Mouse (Mus musculus) lung, postnatal 0 days (tissue): ENCODE data around the gene Acvr1c. TPM values are rescaled to one million over a fixed set of nuclear protein-coding genes. Genes with fewer than 3 reads are reported as not detected.

Source experiments
- ATAC-seq: fragments of 200-750 bp; cut with Nextera tagmentation; 2 replicates; pipeline ENCODE4 v1.8.0; 2017; ENCODE audit warnings: moderate library complexity
- DNase-seq: peaks from one replicate; pipeline ENCODE4 v3.0.0-alpha.2; 2016; ENCODE audit warnings: low spot score
- H3K27ac ChIP-seq: fragments of 300-500 bp; sonication (generic); 2 replicates; pipeline ENCODE4 v1.5.1; 2014; ENCODE audit warnings: antibody characterized with exemption, mild to moderate bottlenecking, low read length, mixed read lengths
- H3K27me3 ChIP-seq: fragments of 300-500 bp; sonication (generic); replicated peaks from 2 replicates; pipeline ENCODE4 v1.6.1; 2014; ENCODE audit warnings: low read length, mixed read lengths; ENCODE audit not compliant: insufficient read depth
- H3K36me3 ChIP-seq: fragments of 300-500 bp; sonication (generic); 2 replicates; pipeline ENCODE4 v1.6.1; 2014; ENCODE audit warnings: low read length, mixed read lengths; ENCODE audit not compliant: insufficient read depth
- H3K4me1 ChIP-seq: fragments of 300-500 bp; sonication (generic); 2 replicates; pipeline ENCODE4 v1.6.1; 2014; ENCODE audit warnings: antibody characterized with exemption, low read depth, low read length, mixed read lengths; ENCODE audit not compliant: insufficient read depth
- H3K4me2 ChIP-seq: fragments of 300-500 bp; sonication (generic); replicated peaks from 2 replicates; pipeline ENCODE4 v1.6.1; 2014; ENCODE audit warnings: low read depth, mild to moderate bottlenecking, low read length, moderate library complexity, mixed read lengths
- H3K4me3 ChIP-seq: fragments of 300-500 bp; sonication (generic); 2 replicates; pipeline ENCODE4 v1.5.1; 2014; ENCODE audit warnings: low read depth, low read length
- H3K9ac ChIP-seq: fragments of 300-500 bp; sonication (generic); replicated peaks from 2 replicates; pipeline ENCODE4 v1.6.1; 2014; ENCODE audit warnings: low read depth, mild to moderate bottlenecking
- H3K9me3 ChIP-seq: fragments of 300-500 bp; sonication (generic); 2 replicates; pipeline ENCODE4 v1.6.1; 2016; ENCODE audit warnings: low read length, mixed read lengths
- CTCF ChIP-seq: IDR thresholded peaks from 2 replicates; pipeline ENCODE4 v1.5.1; 2016; ENCODE audit warnings: antibody characterized with exemption, mild to moderate bottlenecking
- EP300 ChIP-seq: IDR thresholded peaks from 2 replicates; pipeline ENCODE4 v1.6.1; 2016; ENCODE audit warnings: antibody characterized with exemption, mild to moderate bottlenecking, control low read depth
- WGBS: fragments of 180-500 bp; shearing (Covaris S2); extraction: QIAGEN DNeasy Blood & Tissue Kit; methylation state at CpG from one replicate; pipeline ENCODE4 v1.1.7; 2014; 5-methylcytosine and 5-hydroxymethylcytosine counted together
- polyA plus RNA-seq: library from polyadenylated mRNA; unstranded; fragments of >200 nt; fragmentation: Nextera tagmentation; extraction: Ambion mirVana; gene quantifications from 2 replicates; pipeline ENCODE4 v1.2.1, GENCODE M21; 2015

Gene Acvr1c
- polyA plus RNA-seq, 1 experiment from 2014 or later: 0.23 TPM

DNA sequence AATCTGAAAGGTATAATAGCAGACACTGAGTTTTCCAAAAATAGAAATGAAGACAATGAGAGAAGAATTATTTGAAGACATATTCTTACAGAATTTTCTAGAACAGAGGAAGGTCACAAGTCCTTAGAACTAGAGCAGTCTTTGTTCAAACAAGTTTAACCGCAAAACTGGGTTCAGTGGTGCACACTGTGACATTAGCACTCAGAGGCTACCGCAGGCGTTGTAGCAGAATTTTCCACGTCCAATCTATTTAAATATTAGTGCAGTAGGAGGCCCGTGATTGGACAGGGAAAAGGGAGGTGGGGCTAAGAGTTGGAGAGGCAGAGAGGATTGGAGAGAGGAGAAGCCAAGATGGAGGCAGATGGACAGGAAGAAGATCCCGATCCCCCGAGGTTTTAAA, 81.2 kb downstream of the Acvr1c start:
- Histone ChIP-seq H3K9me3 (no peaks in the 10 kb centered on the region), H3K27ac (no peak overlapping the region), H3K36me3 (no peaks in the 10 kb centered on the region), H3K4me3 (no peak overlapping the region), H3K9ac (no peak overlapping the region), H3K27me3 (no peaks in the 10 kb centered on the region), H3K4me1 (no peaks in the 10 kb centered on the region), H3K4me2 (no peak overlapping the region)
- DNase-seq: no peak
- ATAC-seq: no peak
- 80% methylated on average over 7 of the region's 7 CpGs for WGBS
- no peak for TF ChIP-seq EP300
- no peak for TF ChIP-seq CTCF

DNA sequence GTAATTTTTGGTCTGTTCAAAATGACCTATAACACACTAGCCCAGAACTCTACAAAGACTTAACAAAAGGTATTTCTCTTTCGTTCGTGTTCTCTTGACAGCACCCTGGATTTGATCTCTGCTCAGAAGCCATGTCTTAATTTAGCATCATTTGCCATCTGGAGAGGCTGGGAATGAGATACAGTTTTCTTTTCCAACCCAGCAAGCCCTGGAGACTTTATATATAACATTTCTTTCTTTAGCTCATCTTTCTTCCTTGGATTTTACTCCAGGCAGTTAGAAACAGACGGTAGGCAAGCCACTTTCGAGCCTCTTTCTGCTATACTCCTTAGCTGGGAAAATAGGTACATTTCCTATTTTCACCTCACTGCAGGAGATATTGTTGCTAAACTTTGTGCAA, 117.1 kb downstream of the Acvr1c start:
- no peaks in the 10 kb centered on the region for H3K9me3 ChIP-seq
- no peaks in the 10 kb centered on the region for H3K4me1 ChIP-seq
- H3K4me2 ChIP-seq: no peak overlapping the region
- no peak overlapping the region for H3K9ac ChIP-seq
- ATAC-seq (no peak), DNase-seq (no peak)
- no peaks in the 10 kb centered on the region for H3K27me3 ChIP-seq
- TF ChIP-seq CTCF (no peak), EP300 (no peak)
- 79% methylated on average over 4 of the region's 4 CpGs for WGBS
- no peak overlapping the region for H3K27ac ChIP-seq
- no peaks in the 10 kb centered on the region for H3K36me3 ChIP-seq
- H3K4me3 ChIP-seq: no peak overlapping the region

DNA sequence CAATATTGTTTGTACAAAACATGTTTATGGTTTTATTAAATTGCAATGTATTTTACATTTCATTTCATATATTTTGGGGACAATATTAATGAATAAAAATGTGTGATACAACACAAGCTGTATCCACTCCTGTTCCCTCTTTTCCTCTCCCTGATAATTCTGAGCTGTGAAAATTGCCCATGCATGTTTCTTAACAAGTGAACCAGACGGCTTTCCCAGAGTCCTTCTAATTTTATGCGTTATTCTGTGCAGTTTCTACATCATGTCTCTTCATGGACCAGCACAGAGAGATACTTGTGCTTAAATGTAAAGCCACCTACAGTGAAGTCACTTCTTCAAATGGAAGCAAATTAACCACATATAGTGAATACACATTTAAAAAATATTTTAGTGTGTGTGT, 120.2 kb downstream of the Acvr1c start:
- H3K27ac ChIP-seq: no peak overlapping the region
- no peaks in the 10 kb centered on the region for H3K9me3 ChIP-seq
- no peak for TF ChIP-seq CTCF
- no peak for TF ChIP-seq EP300
- H3K27me3 ChIP-seq: no peaks in the 10 kb centered on the region
- no peak overlapping the region for H3K4me2 ChIP-seq
- no peak overlapping the region for H3K9ac ChIP-seq
- no peaks in the 10 kb centered on the region for H3K36me3 ChIP-seq
- ATAC-seq (no peak), DNase-seq (no peak)
- 65% methylated on average over 2 of the region's 2 CpGs for WGBS
- H3K4me3 ChIP-seq: no peak overlapping the region
- H3K4me1 ChIP-seq: no peaks in the 10 kb centered on the region

Other genes with a start within 250 kb of the Acvr1c start
- 16.3 and 19.0 TPM in 2 replicates for gene Cytip, start 162.4 kb downstream of the Acvr1c start, polyA plus RNA-seq
- gene Gm17409, start 112.2 kb upstream of the Acvr1c start, polyA plus RNA-seq: not detected in 2 replicates
- gene Acvr1, start 209.3 kb upstream of the Acvr1c start, polyA plus RNA-seq: 5.8 and 6.0 TPM in 2 replicates
- gene Upp2, start 209.4 kb upstream of the Acvr1c start, polyA plus RNA-seq: 6.4 and 10.4 TPM in 2 replicates